Mouse (Mus musculus): ENCODE data around the gene Slco3a1. TPM values are rescaled to one million over a fixed set of nuclear protein-coding genes. Genes with fewer than 3 reads are reported as not detected.

The Slco3a1 gene
- polyA plus RNA-seq, 1 experiment, result 5.8 TPM

- H3K4me3 ChIP-seq (replicated peaks; ENCODE audit: control insufficient read depth, low read depth, low read length), result no peak overlapping the region
- WGBS, result 27% methylated on average over 2 of the region's 2 CpGs
- TF ChIP-seq CTCF (IDR thresholded peaks at IDR 0.05; ENCODE audit: control insufficient read depth, insufficient read depth, low read length) (no peak), POLR2A (IDR thresholded peaks at IDR 0.05; ENCODE audit: borderline replicate concordance, control insufficient read depth, low read depth, low read length) (no peak)
- H3K4me1 ChIP-seq (ENCODE audit: control insufficient read depth, insufficient read depth, low read length), result no peaks in the 10 kb centered on the region; the same call in 1 of the 2 replicates
- H3K27ac ChIP-seq (ENCODE audit: control insufficient read depth, insufficient read depth, low read depth, low read length, poor library complexity), result no peak overlapping the region
Measured at GRCm38 (mm10) chr7:74525586-74525985, 29.0 kb downstream of the Slco3a1 start.

DNA sequence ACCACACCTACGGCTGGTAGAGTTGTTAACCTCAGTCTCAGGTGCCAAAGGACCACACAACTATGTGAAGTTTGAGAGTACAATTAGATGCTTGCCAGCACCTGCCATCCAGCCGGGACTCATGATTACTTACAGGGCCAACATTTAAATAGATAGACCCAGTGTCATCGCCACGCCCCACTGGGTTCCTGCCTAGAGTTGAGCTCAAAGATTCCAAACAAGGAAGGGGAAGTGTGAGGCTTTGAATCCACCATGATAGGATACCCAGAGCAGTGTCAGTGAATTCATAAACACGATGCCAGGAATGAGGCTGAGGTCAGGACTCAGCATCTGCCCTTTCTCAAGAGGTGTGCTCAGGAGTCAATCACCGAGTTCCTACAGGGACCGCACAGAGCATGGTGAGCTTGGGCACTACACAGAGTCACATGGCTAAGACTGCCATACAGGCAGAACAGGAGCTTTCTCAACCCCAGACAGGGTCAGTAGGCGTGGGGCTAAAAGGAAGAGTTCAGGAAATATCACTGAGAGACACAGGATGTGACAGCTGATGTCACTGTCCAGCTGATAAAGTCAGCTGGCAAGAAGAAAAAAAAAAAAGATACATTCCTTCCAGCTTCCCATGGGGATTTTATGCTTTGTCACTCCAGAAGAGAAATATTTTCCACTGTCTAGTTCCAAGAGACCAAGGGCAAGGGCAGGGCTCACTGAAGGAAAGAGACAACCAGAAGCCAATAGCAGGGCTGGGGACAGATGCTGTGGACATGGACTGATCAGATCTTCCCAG is 30.2 kb downstream of the Slco3a1 start:
- 76% methylated on average over 8 of the region's 8 CpGs for WGBS
- Histone ChIP-seq H3K4me1 (ENCODE audit: control insufficient read depth, insufficient read depth, low read length) (no peaks in the 10 kb centered on the region; the same call in 1 of the 2 replicates), H3K4me3 (replicated peaks; ENCODE audit: control insufficient read depth, low read depth, low read length) (no peak overlapping the region), H3K27ac (ENCODE audit: control insufficient read depth, insufficient read depth, low read depth, low read length, poor library complexity) (no peak overlapping the region)
- TF ChIP-seq CTCF (IDR thresholded peaks at IDR 0.05; ENCODE audit: control insufficient read depth, insufficient read depth, low read length) (no peak), POLR2A (IDR thresholded peaks at IDR 0.05; ENCODE audit: borderline replicate concordance, control insufficient read depth, low read depth, low read length) (no peak)

DNA sequence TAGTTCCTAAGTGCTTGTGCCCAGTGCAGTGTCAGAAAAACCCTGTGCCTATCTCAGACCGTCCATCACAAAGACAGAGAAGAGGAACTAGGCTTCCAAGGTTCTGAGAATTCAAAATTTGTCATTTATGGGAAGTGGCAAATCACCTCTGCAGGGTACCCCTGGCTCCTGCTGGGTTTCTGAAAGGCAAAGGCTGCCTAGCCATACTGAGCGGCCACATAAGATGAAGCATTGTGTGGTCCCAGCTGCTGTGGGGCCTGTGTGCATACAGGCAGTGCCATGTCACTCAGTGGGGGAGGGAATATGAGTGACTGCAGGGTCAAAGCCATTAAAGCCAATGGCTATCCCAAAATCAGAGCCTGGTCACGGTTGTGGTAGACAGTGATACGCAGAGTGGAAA is 31.5 kb downstream of the Slco3a1 start:
- 60% methylated on average over 4 of the region's 4 CpGs for WGBS
- no peak overlapping the region for H3K27ac ChIP-seq (ENCODE audit: control insufficient read depth, insufficient read depth, low read depth, low read length, poor library complexity)
- TF ChIP-seq CTCF (IDR thresholded peaks at IDR 0.05; ENCODE audit: control insufficient read depth, insufficient read depth, low read length) (no peak), POLR2A (IDR thresholded peaks at IDR 0.05; ENCODE audit: borderline replicate concordance, control insufficient read depth, low read depth, low read length) (no peak)
- no peak overlapping the region for H3K4me3 ChIP-seq (replicated peaks; ENCODE audit: control insufficient read depth, low read depth, low read length)
- H3K4me1 ChIP-seq (ENCODE audit: control insufficient read depth, insufficient read depth, low read length), result no peaks in the 10 kb centered on the region

DNA sequence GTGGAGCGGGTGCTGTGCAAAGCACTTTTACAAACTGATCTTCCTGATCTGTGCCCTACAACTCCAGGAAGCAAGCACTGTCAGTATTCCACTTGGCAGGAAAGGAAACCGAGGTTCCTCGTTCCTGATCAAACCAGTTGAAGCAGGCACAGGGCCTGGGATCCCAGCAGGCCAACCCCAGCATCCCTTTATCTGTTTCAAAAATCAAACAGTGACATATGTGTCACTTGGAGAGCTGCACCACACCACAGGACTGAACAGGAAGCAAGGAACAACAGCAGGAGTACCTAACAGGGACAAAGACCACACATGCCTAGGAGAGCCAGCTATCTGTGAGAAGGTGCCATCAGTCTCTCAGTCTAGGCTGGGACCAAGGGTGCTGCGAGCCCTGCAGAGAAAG is 32.3 kb downstream of the Slco3a1 start:
- Histone ChIP-seq H3K27ac (ENCODE audit: control insufficient read depth, insufficient read depth, low read depth, low read length, poor library complexity) (no peak overlapping the region), H3K4me3 (replicated peaks; ENCODE audit: control insufficient read depth, low read depth, low read length) (no peak overlapping the region), H3K4me1 (ENCODE audit: control insufficient read depth, insufficient read depth, low read length) (no peaks in the 10 kb centered on the region)
- WGBS, result 62% methylated on average over 4 of the region's 4 CpGs
- TF ChIP-seq POLR2A (IDR thresholded peaks at IDR 0.05; ENCODE audit: borderline replicate concordance, control insufficient read depth, low read depth, low read length), result no peak

DNA sequence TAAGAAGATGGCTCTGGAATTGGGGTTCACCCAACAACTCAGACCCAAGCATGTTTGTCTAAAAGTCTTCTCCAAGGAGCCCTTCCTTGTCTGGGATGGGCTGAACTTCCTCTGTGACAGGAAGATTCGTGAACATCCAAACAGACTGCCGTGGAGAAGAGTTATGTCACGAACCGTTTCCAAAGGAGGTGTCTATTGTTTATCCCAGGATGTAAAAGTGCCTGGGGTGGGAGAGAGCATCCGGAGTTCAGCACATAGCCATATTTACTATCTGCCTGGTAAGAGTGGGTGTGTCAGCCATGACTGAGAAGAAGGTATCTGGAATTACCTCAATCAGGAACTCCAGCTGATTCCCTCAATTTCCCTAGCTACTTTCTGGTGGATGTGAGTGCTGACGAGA is 35.2 kb downstream of the Slco3a1 start:
- Histone ChIP-seq H3K4me1 (ENCODE audit: control insufficient read depth, insufficient read depth, low read length) (no peaks in the 10 kb centered on the region), H3K4me3 (replicated peaks; ENCODE audit: control insufficient read depth, low read depth, low read length) (no peak overlapping the region), H3K27ac (ENCODE audit: control insufficient read depth, insufficient read depth, low read depth, low read length, poor library complexity) (no peak overlapping the region)
- TF ChIP-seq POLR2A (IDR thresholded peaks at IDR 0.05; ENCODE audit: borderline replicate concordance, control insufficient read depth, low read depth, low read length), result no peak
- no peak for TF ChIP-seq CTCF (IDR thresholded peaks at IDR 0.05; ENCODE audit: control insufficient read depth, insufficient read depth, low read length)
- WGBS, result 77% methylated on average over 6 of the region's 6 CpGs

- H3K4me1 ChIP-seq (ENCODE audit: control insufficient read depth, insufficient read depth, low read length), result no peaks in the 10 kb centered on the region
- no peak overlapping the region for H3K4me3 ChIP-seq (replicated peaks; ENCODE audit: control insufficient read depth, low read depth, low read length)
- TF ChIP-seq POLR2A (IDR thresholded peaks at IDR 0.05; ENCODE audit: borderline replicate concordance, control insufficient read depth, low read depth, low read length), result no peak
- no peak for TF ChIP-seq CTCF (IDR thresholded peaks at IDR 0.05; ENCODE audit: control insufficient read depth, insufficient read depth, low read length)
- no peak overlapping the region for H3K27ac ChIP-seq (ENCODE audit: control insufficient read depth, insufficient read depth, low read depth, low read length, poor library complexity)
- WGBS, result 86% methylated on average over 1 of the region's 1 CpGs
Measured at GRCm38 (mm10) chr7:74518776-74519175, 35.8 kb downstream of the Slco3a1 start.

GRCm38 (mm10) chr7:74518255-74518654 is 36.3 kb downstream of the Slco3a1 start:
- Histone ChIP-seq H3K4me3 (replicated peaks; ENCODE audit: control insufficient read depth, low read depth, low read length) (no peak overlapping the region), H3K27ac (ENCODE audit: control insufficient read depth, insufficient read depth, low read depth, low read length, poor library complexity) (no peak overlapping the region), H3K4me1 (ENCODE audit: control insufficient read depth, insufficient read depth, low read length) (no peaks in the 10 kb centered on the region)
- WGBS, result 80% methylated on average over 5 of the region's 5 CpGs
- TF ChIP-seq POLR2A (IDR thresholded peaks at IDR 0.05; ENCODE audit: borderline replicate concordance, control insufficient read depth, low read depth, low read length) (no peak), CTCF (IDR thresholded peaks at IDR 0.05; ENCODE audit: control insufficient read depth, insufficient read depth, low read length) (no peak)

- TF ChIP-seq POLR2A (IDR thresholded peaks at IDR 0.05; ENCODE audit: borderline replicate concordance, control insufficient read depth, low read depth, low read length) (no peak), CTCF (IDR thresholded peaks at IDR 0.05; ENCODE audit: control insufficient read depth, insufficient read depth, low read length) (no peak)
- WGBS, result 67% methylated on average over 1 of the region's 1 CpGs
- Histone ChIP-seq H3K4me3 (replicated peaks; ENCODE audit: control insufficient read depth, low read depth, low read length) (no peak overlapping the region), H3K4me1 (ENCODE audit: control insufficient read depth, insufficient read depth, low read length) (no peaks in the 10 kb centered on the region), H3K27ac (ENCODE audit: control insufficient read depth, insufficient read depth, low read depth, low read length, poor library complexity) (no peak overlapping the region)
Measured at GRCm38 (mm10) chr7:74510676-74511075, 43.9 kb downstream of the Slco3a1 start.

DNA sequence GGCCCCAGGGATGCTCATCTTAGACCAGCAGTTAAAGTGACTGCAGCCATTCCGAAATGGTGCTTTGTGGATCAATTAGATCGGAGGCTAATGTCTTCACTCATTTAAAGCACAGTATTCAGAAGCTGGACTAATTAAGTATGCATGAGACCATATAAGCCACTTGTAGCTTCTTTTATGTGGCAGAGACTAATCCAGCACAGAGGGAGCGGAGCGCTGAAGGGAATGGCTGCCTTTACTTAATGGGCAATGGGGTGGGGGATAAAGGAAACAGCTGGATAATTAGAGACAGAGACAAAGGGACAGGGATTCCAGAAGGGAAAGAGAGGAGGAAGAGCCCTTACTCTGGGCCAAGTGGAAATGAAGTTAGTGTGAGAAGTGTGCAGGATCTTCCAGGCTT is 46.4 kb downstream of the Slco3a1 start:
- Histone ChIP-seq H3K4me3 (replicated peaks; ENCODE audit: control insufficient read depth, low read depth, low read length) (no peak overlapping the region), H3K4me1 (ENCODE audit: control insufficient read depth, insufficient read depth, low read length) (no peaks in the 10 kb centered on the region), H3K27ac (ENCODE audit: control insufficient read depth, insufficient read depth, low read depth, low read length, poor library complexity) (no peak overlapping the region)
- WGBS, result 86% methylated on average over 4 of the region's 4 CpGs
- TF ChIP-seq CTCF (IDR thresholded peaks at IDR 0.05; ENCODE audit: control insufficient read depth, insufficient read depth, low read length), result no peak
- TF ChIP-seq POLR2A (IDR thresholded peaks at IDR 0.05; ENCODE audit: borderline replicate concordance, control insufficient read depth, low read depth, low read length), result no peak

Data from bone marrow, adult 2 months (tissue).